24 mouse cellular contexts compared by ENCODE assay signal in the genomic region with DNA sequence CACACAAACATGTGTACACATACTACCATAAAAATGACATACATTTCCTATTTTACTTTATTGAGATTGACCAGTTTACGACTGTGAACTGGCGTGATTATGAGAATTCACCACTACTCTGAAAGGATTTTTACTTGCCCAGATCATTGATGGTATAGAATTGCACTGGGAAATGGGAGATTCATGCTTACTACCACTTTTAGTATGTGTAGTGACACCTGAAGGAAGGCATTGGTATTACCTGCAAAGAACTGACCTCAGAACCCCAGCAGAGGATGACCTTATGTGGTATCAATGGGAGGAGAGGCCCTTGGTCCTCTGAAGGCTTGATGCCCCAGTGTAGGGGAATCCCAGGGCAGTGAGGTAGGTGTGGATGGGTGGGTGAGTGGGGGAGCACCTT.
DNase-seq lines count a peak whose midpoint lies in the region; ATAC-seq and TF ChIP-seq lines count a peak whose summit lies in the region.
"Had no signal": no experiment of that assay in that cellular context is flagged by ENCODE, and none has a peak within 500 bp of the region (broad histone marks: within the 10 kb centered on the region; RNA-seq: fewer than 3 reads in every experiment).

No protein-coding gene starts in this region.

- TF ChIP-seq CTCF in kidney, adult 2 months (conservative IDR thresholded peaks at IDR 0.05; ENCODE audit: insufficient read depth, insufficient read length, low read depth, low read length): no peak

- WGBS in kidney, adult 2 months: 88% methylated on average over 2 of the region's 2 CpGs

- no peak for ATAC-seq in monocyte, adult 5-6 weeks (replicated peaks; ENCODE audit: insufficient number of reproducible peaks, low FRiP score, low TSS enrichment, poor library complexity, severe bottlenecking)
- ATAC-seq: forebrain, postnatal 0 days; lung, postnatal 0 days had no signal

- no peaks in the 10 kb centered on the region for H3K27me3 ChIP-seq in kidney, adult 2 months (replicated peaks; ENCODE audit: control insufficient read depth, insufficient read depth, low read length)
- H3K27me3 ChIP-seq: embryonic facial prominence, embryonic 13.5 days; heart, embryonic 12.5 days; hindbrain, embryonic 13.5 days had no signal

- TF ChIP-seq POLR2A in kidney, adult 2 months (IDR thresholded peaks at IDR 0.05; ENCODE audit: low read depth, low read length): no peak

- H3K4me3 ChIP-seq in kidney, adult 2 months (ENCODE audit: insufficient read depth, low read depth, low read length): no peak overlapping the region
- H3K4me3 ChIP-seq: embryonic facial prominence, embryonic 13.5 days; gastrocnemius, adult 2 months; heart, embryonic 12.5 days; hindbrain, embryonic 13.5 days; left cerebral cortex, adult 2 months had no signal

- DNase-seq in kidney, adult 2 months: peak; percentile 1
- no peak for DNase-seq in kidney, postnatal 25 days
- DNase-seq in thymus, postnatal 0 days (ENCODE audit: low spot score): peak; percentile 7
- DNase-seq in thymus, postnatal 36 days: no peak
- DNase-seq in R1 (ENCODE audit: low read depth, low spot score): peak; percentile 45
- DNase-seq in frontal cortex, postnatal 36 days (ENCODE audit: low spot score in 2 of 2): no peak
- DNase-seq in right cerebral cortex, postnatal 4 days: no peak
- DNase-seq: adrenal gland, adult 8-10 months; cerebellum, adult 9-11 months; forebrain, postnatal 0 days; gastrocnemius, adult 2 months; heart, postnatal 14 days; kidney, postnatal 10 days; left cerebral cortex, postnatal 4 days; liver; midbrain, embryonic 14.5 days; right cerebral cortex, postnatal 14 days; thymus, postnatal 25 days had no signal

- no peaks in the 10 kb centered on the region for H3K4me1 ChIP-seq in kidney, adult 2 months (ENCODE audit: control insufficient read depth, insufficient read depth, low read length)
- H3K4me1 ChIP-seq: embryonic facial prominence, embryonic 13.5 days; heart, embryonic 12.5 days; hindbrain, embryonic 13.5 days had no signal

- no peaks in the 10 kb centered on the region for H3K36me3 ChIP-seq in kidney, adult 2 months (ENCODE audit: control insufficient read depth, insufficient read depth, low read length)
- H3K36me3 ChIP-seq: embryonic facial prominence, embryonic 13.5 days; heart, embryonic 12.5 days; hindbrain, embryonic 13.5 days had no signal

- no peak overlapping the region for H3K27ac ChIP-seq in kidney, adult 2 months (ENCODE audit: insufficient read depth, low read depth, low read length)
- H3K27ac ChIP-seq: embryonic facial prominence, embryonic 13.5 days; gastrocnemius, adult 2 months; hindbrain, embryonic 13.5 days; left cerebral cortex, adult 2 months had no signal

Comparison
In these comparisons a context has a peak if more than half of its experiments do, and no peak if none do; other contexts are left out.
1. DNase-seq: peak in kidney, adult 2 months (single experiment), thymus, postnatal 0 days (single experiment) and R1 (single experiment); none in kidney, postnatal 25 days (0 of 2), thymus, postnatal 36 days (0 of 2), frontal cortex, postnatal 36 days (0 of 2) and right cerebral cortex, postnatal 4 days (single experiment).